Mouse (Mus musculus) kidney, embryonic 16.5 days (tissue): ENCODE results near the gene Hist1h3g. TPM values are rescaled to one million over a fixed set of nuclear protein-coding genes. Genes with fewer than 3 reads are reported as not detected.
"Not testable (repeated sequence)": the region's sequence is repeated elsewhere in the genome, so short reads cannot be mapped to it uniquely, and the experiment has no call there.

Experiments
- ATAC-seq: fragments of 200-750 bp; cut with Nextera tagmentation; 2 replicates; pipeline ENCODE4 v1.8.0; 2017; ENCODE audit warnings: moderate TSS enrichment; ENCODE audit not compliant: low FRiP score, low TSS enrichment
- H3K27ac ChIP-seq: fragments of 300-500 bp; sonication (generic); 2 replicates; pipeline ENCODE4 v1.5.1; 2014; ENCODE audit warnings: low read length
- H3K27me3 ChIP-seq: fragments of 300-500 bp; sonication (generic); 2 replicates; pipeline ENCODE4 v1.6.1; 2014; ENCODE audit warnings: low read length, control low read depth, mixed read lengths; ENCODE audit not compliant: insufficient read depth
- H3K36me3 ChIP-seq: fragments of 300-500 bp; sonication (generic); 2 replicates; pipeline ENCODE4 v1.6.1; 2014; ENCODE audit warnings: low read length, control low read depth, mixed read lengths; ENCODE audit not compliant: insufficient read depth
- H3K4me1 ChIP-seq: fragments of 300-500 bp; sonication (generic); 2 replicates; pipeline ENCODE4 v1.6.1; 2014; ENCODE audit warnings: low read length, control low read depth, mixed read lengths; ENCODE audit not compliant: insufficient read depth
- H3K4me2 ChIP-seq: fragments of 300-500 bp; sonication (generic); replicated peaks from 2 replicates; pipeline ENCODE4 v1.6.1; 2014; ENCODE audit warnings: low read depth, low read length
- H3K4me3 ChIP-seq: fragments of 300-500 bp; sonication (generic); 2 replicates; pipeline ENCODE4 v1.5.1; 2014; ENCODE audit warnings: mild to moderate bottlenecking, low read length
- H3K9ac ChIP-seq: fragments of 300-500 bp; sonication (generic); replicated peaks from 2 replicates; pipeline ENCODE4 v1.6.1; 2014; ENCODE audit warnings: low read length
- H3K9me3 ChIP-seq: fragments of 300-500 bp; sonication (generic); 2 replicates; pipeline ENCODE4 v1.6.1; 2016; ENCODE audit warnings: low read length, control low read depth
- WGBS: fragments of 180-500 bp; shearing (Covaris S2); extraction: QIAGEN DNeasy Blood & Tissue Kit; methylation state at CpG from one replicate; pipeline ENCODE4 v1.1.7; 2014; 5-methylcytosine and 5-hydroxymethylcytosine counted together
- polyA plus RNA-seq: library from polyadenylated mRNA; unstranded; fragments of >200 nt; fragmentation: Nextera tagmentation; extraction: Ambion mirVana; gene quantifications from 2 replicates; pipeline ENCODE4 v1.2.1, GENCODE M21; 2015

The Hist1h3g gene
- polyA plus RNA-seq, 1 experiment from 2014 or later, result 6.0 TPM

DNA sequence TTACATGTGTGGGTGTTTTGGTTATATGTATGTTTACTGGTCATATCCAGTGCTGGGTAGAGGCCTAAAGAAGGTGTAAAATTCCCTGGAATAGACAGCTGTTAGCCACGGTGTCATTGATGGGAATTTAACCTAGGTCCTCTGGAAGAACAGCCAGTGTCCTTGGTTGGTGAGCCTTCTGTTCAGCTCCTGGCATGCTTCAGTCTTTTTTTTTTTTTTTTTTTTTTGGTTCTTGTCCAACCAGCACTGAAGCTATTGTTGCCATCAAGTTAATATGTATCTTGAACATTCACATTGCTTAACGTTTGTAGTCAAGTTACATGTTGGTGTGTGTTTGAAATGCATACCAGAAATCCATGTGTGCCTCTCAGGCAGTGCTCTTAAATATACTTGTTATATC, 29.3 kb downstream of the Hist1h3g start:
- H3K36me3 ChIP-seq, result no peaks in the 10 kb centered on the region
- no peak overlapping the region for H3K9ac ChIP-seq
- H3K4me3 ChIP-seq, result no peak overlapping the region
- no peak overlapping the region for H3K4me2 ChIP-seq
- 72% methylated on average over 2 of the region's 2 CpGs for WGBS
- H3K4me1 ChIP-seq, result peaks cover under 1% of the 10 kb centered on the region; the same call in 1 of the 2 replicates
- ATAC-seq, result no peak
- H3K9me3 ChIP-seq, result no peaks in the 10 kb centered on the region
- no peaks in the 10 kb centered on the region for H3K27me3 ChIP-seq
- peak overlapping the region; percentile 100 for H3K27ac ChIP-seq

DNA sequence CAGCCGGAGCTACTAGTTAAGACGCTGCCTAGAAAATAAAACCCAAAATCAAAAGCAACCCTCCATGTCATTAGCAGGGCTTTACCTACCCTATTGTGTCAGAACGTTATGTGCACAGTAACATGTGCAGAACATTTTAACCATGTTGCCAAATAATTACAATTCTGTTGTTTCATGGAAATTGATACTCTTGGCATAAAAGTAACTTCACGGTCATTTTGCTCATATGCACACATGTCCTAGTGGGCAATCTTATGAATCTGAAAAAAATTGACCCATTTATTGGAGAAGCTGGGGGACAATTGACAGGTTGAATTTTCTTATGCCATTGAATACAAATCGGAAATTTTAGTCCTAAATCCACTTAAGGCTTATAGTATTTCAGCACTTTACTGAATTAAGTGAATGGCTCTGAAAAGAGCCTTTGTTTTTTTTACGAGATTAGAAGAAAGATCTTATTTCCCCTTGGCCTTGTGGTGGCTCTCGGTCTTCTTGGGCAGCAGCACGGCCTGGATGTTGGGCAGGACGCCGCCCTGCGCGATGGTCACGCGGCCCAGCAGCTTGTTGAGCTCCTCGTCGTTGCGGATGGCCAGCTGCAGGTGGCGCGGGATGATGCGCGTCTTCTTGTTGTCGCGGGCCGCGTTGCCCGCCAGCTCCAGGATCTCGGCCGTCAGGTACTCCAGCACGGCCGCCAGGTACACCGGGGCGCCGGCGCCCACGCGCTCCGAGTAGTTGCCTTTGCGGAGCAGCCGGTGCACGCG, 35.2 kb downstream of the Hist1h3g start:
- peak overlapping the region; percentile 97 for H3K27ac ChIP-seq
- H3K9ac ChIP-seq, result peak overlapping the region; percentile 61
- not testable (repeated sequence) for ATAC-seq, H3K36me3 ChIP-seq, H3K27me3 ChIP-seq, H3K4me1 ChIP-seq, H3K9me3 ChIP-seq
- peak overlapping the region; percentile 57 for H3K4me3 ChIP-seq
- under 1% methylated on average over 20 of the region's 41 CpGs for WGBS
- H3K4me2 ChIP-seq, result peak overlapping the region; percentile 54

DNA sequence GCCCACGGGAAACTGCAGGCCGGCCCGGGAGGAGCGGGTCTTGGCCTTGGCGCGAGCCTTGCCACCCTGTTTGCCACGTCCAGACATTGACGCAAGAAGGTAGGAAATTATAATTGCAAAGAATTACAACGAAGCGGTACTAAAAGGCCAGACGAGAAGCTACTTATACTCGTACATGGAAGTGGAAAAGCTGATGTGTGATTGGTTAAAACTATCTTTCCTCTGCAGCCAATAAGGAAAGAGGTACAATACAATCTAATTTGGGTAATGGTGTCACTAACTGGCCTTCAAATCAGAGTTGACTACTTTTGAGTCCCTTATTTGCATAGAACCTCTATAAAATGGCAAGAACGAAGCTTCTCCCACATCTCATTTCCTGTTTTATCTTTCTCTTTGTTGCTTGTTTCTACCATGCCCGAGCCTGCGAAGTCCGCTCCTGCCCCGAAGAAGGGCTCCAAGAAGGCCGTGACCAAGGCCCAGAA, 35.8 kb downstream of the Hist1h3g start, which contains the start of the genes Hist1h2ae and Hist1h2bg:
Gene Hist1h2ae, minus strand, starts transcription at position 199 of the 482 bp plus-strand sequence.
Gene Hist1h2bg, plus strand, starts transcription at position 375 of the 482 bp plus-strand sequence.
- Histone ChIP-seq H3K4me3 (peak within 1 kb of the TSS; percentile 57), H3K4me1 (peaks cover 10% of the 10 kb centered on the region), H3K27ac (peak within 1 kb of the TSS; percentile 97), H3K27me3 (no peaks in the 10 kb centered on the region), H3K36me3 (no peaks in the 10 kb centered on the region), H3K4me2 (peak within 1 kb of the TSS; percentile 78), H3K9ac (peak within 1 kb of the TSS; percentile 75), H3K9me3 (no peaks in the 10 kb centered on the region)
- ATAC-seq, result peak; percentile 91
- 0% methylated on average over 18 of the region's 18 CpGs for WGBS

DNA sequence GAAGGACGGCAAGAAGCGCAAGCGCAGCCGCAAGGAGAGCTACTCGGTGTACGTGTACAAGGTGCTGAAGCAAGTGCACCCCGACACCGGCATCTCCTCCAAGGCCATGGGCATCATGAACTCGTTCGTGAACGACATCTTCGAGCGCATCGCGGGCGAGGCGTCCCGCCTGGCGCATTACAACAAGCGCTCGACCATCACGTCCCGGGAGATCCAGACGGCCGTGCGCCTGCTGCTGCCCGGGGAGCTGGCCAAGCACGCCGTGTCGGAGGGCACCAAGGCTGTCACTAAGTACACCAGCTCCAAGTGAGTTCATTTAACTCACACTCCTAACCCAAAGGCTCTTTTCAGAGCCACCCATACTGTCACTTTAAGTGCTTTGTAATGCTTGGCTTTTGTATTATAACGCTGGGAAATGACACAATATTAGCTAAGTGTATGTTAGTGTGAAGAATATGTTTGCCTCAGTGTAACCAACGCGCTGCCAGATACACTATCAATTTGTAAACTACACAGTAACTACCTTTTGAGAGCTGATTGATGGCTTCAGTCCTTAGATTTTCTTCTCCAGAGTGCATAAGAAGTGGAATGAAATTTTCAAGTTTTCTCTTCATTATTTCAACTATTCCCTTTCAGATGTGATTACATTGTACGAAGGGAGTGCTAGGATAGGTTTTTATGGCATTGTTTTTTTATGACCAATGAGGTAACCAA, 36.4 kb downstream of the Hist1h3g start:
- Histone ChIP-seq H3K4me2 (peak overlapping the region; percentile 78), H3K4me3 (peak overlapping the region; percentile 57), H3K27ac (peak overlapping the region; percentile 97), H3K9ac (peak overlapping the region; percentile 75), H3K4me1 (peaks cover 15% of the 10 kb centered on the region)
- ATAC-seq, H3K36me3 ChIP-seq, H3K9me3 ChIP-seq, H3K27me3 ChIP-seq: not testable (repeated sequence)
- WGBS, result under 1% methylated on average over 8 of the region's 34 CpGs

DNA sequence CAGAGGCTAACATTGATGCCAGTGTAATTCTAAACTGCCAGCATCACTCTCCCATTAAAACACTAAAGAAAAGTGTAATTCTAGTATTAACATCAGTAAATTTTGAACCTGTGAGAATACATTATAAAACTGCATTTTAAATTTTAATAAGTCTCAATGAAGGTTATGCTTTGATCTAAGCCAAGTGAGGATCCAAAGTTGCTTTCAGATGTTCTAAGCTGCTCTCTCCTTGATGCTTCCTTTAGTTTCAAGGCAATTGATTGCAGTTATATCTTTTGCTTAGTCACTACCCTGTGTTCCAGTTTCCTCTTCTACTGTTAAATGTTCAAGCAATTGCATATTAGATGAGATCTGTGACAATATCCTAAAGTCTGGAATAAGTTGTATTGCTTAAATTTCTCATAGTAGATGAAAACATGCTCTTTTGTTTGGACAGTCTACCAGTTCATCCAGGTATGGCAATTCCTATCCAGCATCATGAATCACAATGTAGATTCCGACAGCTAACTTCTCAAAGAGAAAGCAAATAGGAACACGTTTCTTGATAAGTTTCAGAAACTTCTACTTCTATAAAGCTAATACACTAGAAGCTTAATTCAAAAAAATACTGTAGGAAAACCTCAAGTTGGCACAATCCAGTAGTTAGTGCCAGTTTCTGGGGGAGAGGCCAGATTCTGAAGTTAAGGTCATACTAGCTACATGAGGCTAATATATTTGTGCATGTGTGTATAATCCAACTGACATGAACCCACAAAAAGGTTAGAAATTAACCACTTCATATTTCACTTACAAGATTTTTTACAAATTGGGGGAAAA, 37.2 kb downstream of the Hist1h3g start:
- Histone ChIP-seq H3K4me3 (peak overlapping the region; percentile 57), H3K9ac (peak overlapping the region; percentile 80), H3K4me2 (peak overlapping the region; percentile 78), H3K4me1 (peaks cover 22% of the 10 kb centered on the region), H3K27me3 (no peaks in the 10 kb centered on the region), H3K36me3 (no peaks in the 10 kb centered on the region), H3K27ac (peak overlapping the region; percentile 97), H3K9me3 (no peaks in the 10 kb centered on the region)
- no peak for ATAC-seq
- 18% methylated on average over 2 of the region's 2 CpGs for WGBS

DNA sequence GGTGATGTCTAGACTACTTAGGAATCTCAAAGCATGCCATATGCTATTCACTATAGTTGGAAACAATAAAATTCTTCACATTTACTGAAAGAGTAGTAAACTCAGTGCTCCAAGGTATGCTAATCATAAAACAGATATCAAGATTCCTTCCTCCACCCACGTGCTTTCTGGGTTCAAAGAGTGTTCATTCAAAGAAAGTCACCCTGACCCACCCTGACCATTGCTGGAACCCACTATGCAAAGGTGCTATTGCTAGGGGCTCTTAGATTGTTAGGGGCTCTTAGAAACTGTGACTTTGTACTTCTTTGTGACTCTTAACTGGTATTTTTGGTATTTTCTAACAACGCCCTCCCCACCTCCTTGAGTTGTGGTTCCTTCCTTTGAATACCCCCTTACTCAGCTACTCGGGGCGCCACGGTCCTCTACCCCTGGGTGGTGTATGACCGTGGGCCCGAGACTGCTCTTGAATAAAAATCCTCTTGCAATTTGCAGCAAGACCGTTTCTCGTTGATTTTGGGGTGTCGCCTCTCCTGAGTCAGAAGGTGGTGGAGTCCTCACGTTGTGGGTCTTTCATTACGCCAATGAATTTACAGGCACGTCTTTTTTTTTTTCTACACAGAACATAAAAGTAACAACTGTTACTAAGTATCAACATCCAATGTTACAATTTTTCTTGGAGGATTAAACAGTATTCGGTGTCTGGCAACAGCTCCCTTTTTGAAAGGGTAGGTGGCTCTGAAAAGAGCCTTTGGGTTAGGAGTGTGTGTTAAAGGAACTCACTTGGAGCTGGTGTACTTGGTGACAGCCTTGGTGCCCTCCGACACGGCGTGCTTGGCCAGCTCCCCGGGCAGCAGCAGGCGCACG, 38.0 kb downstream of the Hist1h3g start:
- not testable (repeated sequence) for H3K9me3 ChIP-seq, H3K27me3 ChIP-seq, ATAC-seq, H3K36me3 ChIP-seq
- peak overlapping the region; percentile 57 for H3K4me3 ChIP-seq
- 5% methylated on average over 17 of the region's 20 CpGs for WGBS
- peak overlapping the region; percentile 80 for H3K9ac ChIP-seq
- H3K27ac ChIP-seq, result peak overlapping the region; percentile 97
- peaks cover 22% of the 10 kb centered on the region for H3K4me1 ChIP-seq
- H3K4me2 ChIP-seq, result peak overlapping the region; percentile 78

DNA sequence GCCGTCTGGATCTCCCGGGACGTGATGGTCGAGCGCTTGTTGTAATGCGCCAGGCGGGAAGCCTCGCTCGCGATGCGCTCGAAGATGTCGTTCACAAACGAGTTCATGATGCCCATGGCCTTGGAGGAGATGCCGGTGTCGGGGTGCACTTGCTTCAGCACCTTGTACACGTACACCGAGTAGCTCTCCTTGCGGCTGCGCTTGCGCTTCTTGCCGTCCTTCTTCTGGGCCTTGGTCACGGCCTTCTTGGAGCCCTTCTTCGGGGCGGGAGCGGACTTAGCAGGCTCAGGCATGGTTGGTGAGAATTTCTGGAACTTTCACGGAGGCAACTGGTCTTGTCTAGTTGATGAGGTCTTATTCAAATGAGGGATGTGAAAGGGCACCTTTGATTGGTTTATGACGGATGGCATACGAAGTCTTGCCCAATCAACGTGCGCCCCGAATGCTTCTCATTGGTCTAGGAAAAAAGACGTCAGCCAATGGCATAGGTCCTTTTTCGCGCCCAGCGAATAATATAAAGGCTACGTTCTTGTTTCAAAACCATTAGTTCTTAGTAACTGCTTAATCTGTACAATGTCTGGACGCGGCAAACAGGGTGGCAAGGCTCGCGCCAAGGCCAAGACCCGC, 38.8 kb downstream of the Hist1h3g start, which contains the start of the genes Hist1h2bf and Hist1h2ad:
Gene Hist1h2bf, minus strand, starts transcription at position 299 of the 627 bp plus-strand sequence.
Gene Hist1h2ad, plus strand, starts transcription at position 484 of the 627 bp plus-strand sequence.
- not testable (repeated sequence) for H3K9me3 ChIP-seq, H3K27me3 ChIP-seq, H3K36me3 ChIP-seq
- H3K27ac ChIP-seq, result peak within 1 kb of the TSS; percentile 97
- H3K9ac ChIP-seq, result peak within 1 kb of the TSS; percentile 80
- peak; percentile 92 for ATAC-seq
- peak within 1 kb of the TSS; percentile 57 for H3K4me3 ChIP-seq
- WGBS, result under 1% methylated on average over 23 of the region's 42 CpGs
- H3K4me1 ChIP-seq, result peaks cover 22% of the 10 kb centered on the region
- peak within 1 kb of the TSS; percentile 78 for H3K4me2 ChIP-seq

DNA sequence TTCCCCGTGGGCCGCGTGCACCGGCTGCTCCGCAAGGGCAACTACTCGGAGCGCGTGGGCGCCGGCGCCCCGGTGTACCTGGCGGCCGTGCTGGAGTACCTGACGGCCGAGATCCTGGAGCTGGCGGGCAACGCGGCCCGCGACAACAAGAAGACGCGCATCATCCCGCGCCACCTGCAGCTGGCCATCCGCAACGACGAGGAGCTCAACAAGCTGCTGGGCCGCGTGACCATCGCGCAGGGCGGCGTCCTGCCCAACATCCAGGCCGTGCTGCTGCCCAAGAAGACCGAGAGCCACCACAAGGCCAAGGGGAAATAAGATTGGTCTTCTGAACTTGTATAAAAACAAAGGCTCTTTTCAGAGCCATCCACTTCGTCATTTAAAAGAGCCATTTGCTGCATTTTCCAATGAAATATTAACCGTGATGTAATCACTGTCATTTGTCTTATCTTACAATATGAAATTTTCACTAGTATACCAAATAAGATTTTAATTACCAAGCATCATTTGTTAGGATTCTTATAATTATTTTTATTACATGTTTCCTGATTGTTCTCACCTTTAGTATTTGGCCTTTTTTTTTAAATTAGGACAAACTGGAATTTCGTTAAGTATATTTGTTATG, 39.4 kb downstream of the Hist1h3g start:
- WGBS, result under 1% methylated on average over 5 of the region's 39 CpGs
- H3K4me2 ChIP-seq, result peak overlapping the region; percentile 51
- ATAC-seq, H3K36me3 ChIP-seq, H3K27me3 ChIP-seq, H3K9me3 ChIP-seq: not testable (repeated sequence)
- peaks cover 20% of the 10 kb centered on the region for H3K4me1 ChIP-seq
- 0 out of 2 replicates have a peak overlapping the region, but pooled peaks have one; percentile 53 for H3K9ac ChIP-seq
- peak overlapping the region; percentile 57 for H3K4me3 ChIP-seq
- H3K27ac ChIP-seq, result peak overlapping the region; percentile 89
